Mouse (Mus musculus) forebrain, postnatal 0 days (tissue): ENCODE measurements around the gene 0610012G03Rik. TPM values are rescaled to one million over a fixed set of nuclear protein-coding genes. Genes with fewer than 3 reads are reported as not detected.
A peak's percentile ranks its signal among the peaks of the same experiment; 100 is the strongest.

Experiments
- ATAC-seq: fragments of 200-750 bp; cut with Nextera tagmentation; 2 replicates; pipeline ENCODE4 v1.8.0; 2017; ENCODE audit warnings: mild to moderate bottlenecking, moderate library complexity
- DNase-seq: peaks from one replicate; pipeline ENCODE4 v3.0.0-alpha.2; 2015
- H3K27ac ChIP-seq: fragments of 300-500 bp; sonication (generic); 2 replicates; pipeline ENCODE4 v1.5.1; 2014; ENCODE audit warnings: low read depth, mild to moderate bottlenecking, antibody characterized with exemption, low read length, moderate library complexity, mixed read lengths
- H3K27me3 ChIP-seq: fragments of 300-500 bp; sonication (generic); 2 replicates; pipeline ENCODE4 v1.6.1; 2014; ENCODE audit warnings: mild to moderate bottlenecking, low read length, mixed read lengths; ENCODE audit not compliant: insufficient read depth
- H3K36me3 ChIP-seq: fragments of 300-500 bp; sonication (generic); 2 replicates; pipeline ENCODE4 v1.6.1; 2014; ENCODE audit warnings: mild to moderate bottlenecking, moderate library complexity; ENCODE audit not compliant: insufficient read depth
- H3K4me1 ChIP-seq: fragments of 300-500 bp; sonication (generic); 2 replicates; pipeline ENCODE4 v1.6.1; 2014; ENCODE audit warnings: antibody characterized with exemption; ENCODE audit not compliant: insufficient read depth
- H3K4me2 ChIP-seq: fragments of 300-500 bp; sonication (generic); 2 replicates; pipeline ENCODE4 v1.6.1; 2014; ENCODE audit warnings: low read depth, mild to moderate bottlenecking, moderate library complexity
- H3K4me3 ChIP-seq: fragments of 300-500 bp; sonication (generic); 2 replicates; pipeline ENCODE4 v1.5.1; 2014; ENCODE audit warnings: low read depth, low read length, mixed read lengths
- H3K9ac ChIP-seq: fragments of 300-500 bp; sonication (generic); 2 replicates; pipeline ENCODE4 v1.6.1; 2014; ENCODE audit warnings: mild to moderate bottlenecking
- H3K9me3 ChIP-seq: fragments of 300-500 bp; sonication (generic); 2 replicates; pipeline ENCODE4 v1.6.1; 2016; ENCODE audit warnings: low read length
- CTCF ChIP-seq: sonication (generic); IDR thresholded peaks from 2 replicates; pipeline ENCODE4 v1.5.1; 2016; ENCODE audit warnings: antibody characterized with exemption, control low read depth, low read depth
- WGBS: fragments of 180-500 bp; shearing (Covaris S2); extraction: QIAGEN DNeasy Blood & Tissue Kit; methylation state at CpG from one replicate; pipeline ENCODE4 v1.1.7; 2014; 5-methylcytosine and 5-hydroxymethylcytosine counted together
- polyA plus RNA-seq: library from polyadenylated mRNA; unstranded; fragments of >200 nt; fragmentation: Nextera tagmentation; extraction: Ambion mirVana; gene quantifications from 2 replicates; pipeline ENCODE4 v1.2.1, GENCODE M21; 2015
- total RNA-seq: library from RNA; depleted of rRNA; stranded (reverse); fragments of >200 nt; gene quantifications from 2 replicates; pipeline ENCODE4 v1.2.3, GENCODE M21; 2014

The 0610012G03Rik gene
- total and polyA plus RNA-seq, 2 experiments from 2014 or later, result 81.0 to 151 TPM

GRCm38 (mm10) chr16:31926091-31926490 is 22.2 kb downstream of the 0610012G03Rik start:
- H3K9ac ChIP-seq, result no peak overlapping the region
- no peak for TF ChIP-seq CTCF

GRCm38 (mm10) chr16:31924368-31924767 is 23.9 kb downstream of the 0610012G03Rik start:
- DNase-seq (no peak), ATAC-seq (no peak)
- no peak overlapping the region for H3K4me3 ChIP-seq
- 82% methylated on average over 6 of the region's 6 CpGs for whole genome bisulfite sequencing
- H3K27ac ChIP-seq, result no peak overlapping the region
- H3K9me3 ChIP-seq, result no peaks in the 10 kb centered on the region
- no peak overlapping the region for H3K4me2 ChIP-seq
- no peak for TF ChIP-seq CTCF
- H3K4me1 ChIP-seq, result no peaks in the 10 kb centered on the region
- no peak overlapping the region for H3K9ac ChIP-seq
- H3K27me3 ChIP-seq, result no peaks in the 10 kb centered on the region
- no peaks in the 10 kb centered on the region for H3K36me3 ChIP-seq

More at GRCm38 (mm10) chr16:31926091-31926490, 22.2 kb downstream of the 0610012G03Rik start:
- no peaks in the 10 kb centered on the region for H3K4me1 ChIP-seq
- ATAC-seq (no peak), DNase-seq (no peak)
- no peaks in the 10 kb centered on the region for H3K27me3 ChIP-seq
- no peaks in the 10 kb centered on the region for H3K9me3 ChIP-seq
- no peaks in the 10 kb centered on the region for H3K36me3 ChIP-seq
- no peak overlapping the region for H3K4me2 ChIP-seq
- no peak overlapping the region for H3K4me3 ChIP-seq
- WGBS, result 80% methylated on average over 6 of the region's 6 CpGs
- no peak overlapping the region for H3K27ac ChIP-seq

GRCm38 (mm10) chr16:31918248-31918724 is 30.0 kb downstream of the 0610012G03Rik start:
- H3K36me3 ChIP-seq, result no peaks in the 10 kb centered on the region
- H3K27ac ChIP-seq, result no peak overlapping the region
- peak overlapping the region; percentile 26; the same call in 1 of the 2 replicates for H3K9ac ChIP-seq
- DNase-seq (peak; percentile 95), ATAC-seq (peak; percentile 89)
- H3K27me3 ChIP-seq, result no peaks in the 10 kb centered on the region
- no peak overlapping the region for H3K4me2 ChIP-seq
- TF ChIP-seq CTCF, result peak; percentile 98
- WGBS, result 2% methylated on average over 14 of the region's 14 CpGs
- H3K4me3 ChIP-seq, result no peak overlapping the region
- no peaks in the 10 kb centered on the region for H3K9me3 ChIP-seq
- no peaks in the 10 kb centered on the region for H3K4me1 ChIP-seq

- TF ChIP-seq CTCF, result no peak
- Histone ChIP-seq H3K9ac (no peak overlapping the region), H3K27me3 (no peaks in the 10 kb centered on the region), H3K9me3 (no peaks in the 10 kb centered on the region), H3K4me3 (no peak overlapping the region), H3K27ac (no peak overlapping the region), H3K4me2 (no peak overlapping the region), H3K36me3 (no peaks in the 10 kb centered on the region), H3K4me1 (no peaks in the 10 kb centered on the region)
- 86% methylated on average over 11 of the region's 11 CpGs for WGBS
- ATAC-seq (no peak), DNase-seq (no peak)
Measured at GRCm38 (mm10) chr16:31917776-31918175, 30.5 kb downstream of the 0610012G03Rik start.

GRCm38 (mm10) chr16:31910281-31910847 is 37.9 kb downstream of the 0610012G03Rik start:
- ATAC-seq, result no peak
- 75% methylated on average over 10 of the region's 10 CpGs for WGBS
- no peaks in the 10 kb centered on the region for H3K4me1 ChIP-seq

GRCm38 (mm10) chr16:31908959-31909358 is 39.3 kb downstream of the 0610012G03Rik start:
- no peaks in the 10 kb centered on the region for H3K9me3 ChIP-seq
- no peak overlapping the region for H3K9ac ChIP-seq
- no peak for TF ChIP-seq CTCF
- H3K4me2 ChIP-seq, result no peak overlapping the region
- 64% methylated on average over 11 of the region's 11 CpGs for WGBS
- no peaks in the 10 kb centered on the region for H3K27me3 ChIP-seq
- no peaks in the 10 kb centered on the region for H3K4me1 ChIP-seq
- H3K36me3 ChIP-seq, result no peaks in the 10 kb centered on the region
- ATAC-seq, result no peak; the same call in 1 of the 2 replicates
- H3K4me3 ChIP-seq, result no peak overlapping the region
- H3K27ac ChIP-seq, result no peak overlapping the region
- DNase-seq, result peak; percentile 9

More at GRCm38 (mm10) chr16:31910281-31910847, 37.9 kb downstream of the 0610012G03Rik start:
- Histone ChIP-seq H3K4me2 (no peak overlapping the region), H3K27me3 (no peaks in the 10 kb centered on the region), H3K9ac (no peak overlapping the region), H3K36me3 (no peaks in the 10 kb centered on the region), H3K9me3 (no peaks in the 10 kb centered on the region), H3K27ac (no peak overlapping the region), H3K4me3 (no peak overlapping the region)
- no peak for TF ChIP-seq CTCF
- no peak for DNase-seq

- no peaks in the 10 kb centered on the region for H3K27me3 ChIP-seq
- H3K4me3 ChIP-seq, result no peak overlapping the region
- ATAC-seq, result no peak; the same call in 1 of the 2 replicates
- no peaks in the 10 kb centered on the region for H3K36me3 ChIP-seq
- 0 out of 2 replicates have a peak overlapping the region, but pooled peaks have one; percentile 6 for H3K9ac ChIP-seq
- WGBS, result 18% methylated on average over 9 of the region's 9 CpGs
- DNase-seq, result peak; percentile 9
- H3K4me1 ChIP-seq, result no peaks in the 10 kb centered on the region
- TF ChIP-seq CTCF, result no peak
- no peaks in the 10 kb centered on the region for H3K9me3 ChIP-seq
- 0 out of 2 replicates have a peak overlapping the region, but pooled peaks have one; percentile 2 for H3K27ac ChIP-seq
- H3K4me2 ChIP-seq, result no peak overlapping the region; the same call in 1 of the 2 replicates
Measured at GRCm38 (mm10) chr16:31906896-31907295, 41.4 kb downstream of the 0610012G03Rik start.
